Mouse (Mus musculus): ENCODE measurements around the gene Spcs1. TPM values are rescaled to one million over a fixed set of nuclear protein-coding genes. Genes with fewer than 3 reads are reported as not detected.

The Spcs1 gene
- polyA plus RNA-seq, 1 experiment from 2014 or later: 281 TPM

Other genes starting within 250 kb of the Spcs1 start
- 21.2 and 26.0 TPM in 2 replicates for gene Tmem110, start 176.1 kb downstream of the Spcs1 start, polyA plus RNA-seq (2016; fragmentation: Nextera tagmentation; extraction: Ambion mirVana)
- gene Mustn1, start 122.5 kb downstream of the Spcs1 start, polyA plus RNA-seq (2016; fragmentation: Nextera tagmentation; extraction: Ambion mirVana): 0.43 and 0.68 TPM in 2 replicates
- gene Itih4, start 115.2 kb downstream of the Spcs1 start, polyA plus RNA-seq (2016; fragmentation: Nextera tagmentation; extraction: Ambion mirVana): not detected in 2 replicates
- 0.34 and 0.55 TPM in 2 replicates for gene Itih3, start 77.9 kb downstream of the Spcs1 start, polyA plus RNA-seq (2016; fragmentation: Nextera tagmentation; extraction: Ambion mirVana)
- gene Itih1, start 58.4 kb downstream of the Spcs1 start, polyA plus RNA-seq (2016; fragmentation: Nextera tagmentation; extraction: Ambion mirVana): not detected in 2 replicates
- 20.1 and 22.6 TPM in 2 replicates for gene Nek4, start 50.3 kb downstream of the Spcs1 start, polyA plus RNA-seq (2016; fragmentation: Nextera tagmentation; extraction: Ambion mirVana)
- 67.9 and 69.0 TPM in 2 replicates for gene Glt8d1, start 272 bp downstream of the Spcs1 start, polyA plus RNA-seq (2016; fragmentation: Nextera tagmentation; extraction: Ambion mirVana)
- 214 and 226 TPM in 2 replicates for gene Pbrm1, start 17.5 kb upstream of the Spcs1 start, polyA plus RNA-seq (2016; fragmentation: Nextera tagmentation; extraction: Ambion mirVana)
- 79.5 and 80.7 TPM in 2 replicates for gene Gnl3, start 17.5 kb upstream of the Spcs1 start, polyA plus RNA-seq (2016; fragmentation: Nextera tagmentation; extraction: Ambion mirVana)
- 61.1 and 62.3 TPM in 2 replicates for gene Smim4, start 127.3 kb upstream of the Spcs1 start, polyA plus RNA-seq (2016; fragmentation: Nextera tagmentation; extraction: Ambion mirVana)
- 446 and 464 TPM in 2 replicates for gene Nt5dc2, start 129.4 kb upstream of the Spcs1 start, polyA plus RNA-seq (2016; fragmentation: Nextera tagmentation; extraction: Ambion mirVana)
- 39.7 and 40.3 TPM in 2 replicates for gene Stab1, start 167.0 kb upstream of the Spcs1 start, polyA plus RNA-seq (2016; fragmentation: Nextera tagmentation; extraction: Ambion mirVana)
- 1.9 and 3.0 TPM in 2 replicates for gene Tnnc1, start 206.6 kb upstream of the Spcs1 start, polyA plus RNA-seq (2016; fragmentation: Nextera tagmentation; extraction: Ambion mirVana)
- gene Nisch, start 215.3 kb upstream of the Spcs1 start, polyA plus RNA-seq (2016; fragmentation: Nextera tagmentation; extraction: Ambion mirVana): 463 and 480 TPM in 2 replicates
- gene Sema3g, start 216.2 kb upstream of the Spcs1 start, polyA plus RNA-seq (2016; fragmentation: Nextera tagmentation; extraction: Ambion mirVana): 0.69 and 1.1 TPM in 2 replicates
- 12.0 and 12.2 TPM in 2 replicates for gene Phf7, start 249.6 kb upstream of the Spcs1 start, polyA plus RNA-seq (2016; fragmentation: Nextera tagmentation; extraction: Ambion mirVana)
- gene Bap1, start 249.8 kb upstream of the Spcs1 start, polyA plus RNA-seq (2016; fragmentation: Nextera tagmentation; extraction: Ambion mirVana): 124 and 127 TPM in 2 replicates